Mouse (Mus musculus) adrenal gland, postnatal 14 days (tissue): Measurements from ENCODE around the gene Bmp2k. TPM values are rescaled to one million over a fixed set of nuclear protein-coding genes. Genes with fewer than 3 reads are reported as not detected.

Experiments
- DNase-seq: peaks from one replicate; pipeline ENCODE4 v3.0.0; 2021; ENCODE audit warnings: mixed read lengths
- long read RNA-seq, 2 experiments: library from polyadenylated mRNA; stranded (forward); transcript quantifications; one replicate each; pipeline ENCODE4 v2.0.0; 2021
- total RNA-seq: library from RNA; stranded (reverse); gene quantifications from 2 replicates; pipeline ENCODE4 v1.2.3, GENCODE M21; 2021

Gene Bmp2k
- total RNA-seq, result 31.6 and 31.9 TPM in 2 replicates
- long read RNA-seq, experiment 1, full-length matches to known transcripts, result 4 of 7 reads
- long read RNA-seq, experiment 1, partial matches to known transcripts, result 0 of 7 reads
- long read RNA-seq, experiment 1, other reads (novel, unspliced or antisense), result 3 of 7 reads
- long read RNA-seq, experiment 2, transcript Bmp2k-202 (14 exons, 3,244 nt), result major isoform, 6 of 9 reads
- long read RNA-seq, experiment 2, partial matches to known transcripts, result 1 of 9 reads
- long read RNA-seq, experiment 2, other reads (novel, unspliced or antisense), result 2 of 9 reads

GRCm38 (mm10) chr5:96997310-96997801 is at the start of gene Bmp2k:
Gene Bmp2k (plus strand): TSS chr5:96997689.
- DNase-seq, result peak; percentile 95

- DNase-seq, result no peak
Measured at GRCm38 (mm10) chr5:96948856-96949527, 48.5 kb upstream of the Bmp2k start.

GRCm38 (mm10) chr5:96949839-96950666 is 47.4 kb upstream of the Bmp2k start:
- no peak for DNase-seq

GRCm38 (mm10) chr5:96950667-96951492 is 46.6 kb upstream of the Bmp2k start:
- DNase-seq, result no peak

GRCm38 (mm10) chr5:96951493-96952105 is 45.9 kb upstream of the Bmp2k start:
- no peak for DNase-seq

- DNase-seq, result no peak
Measured at GRCm38 (mm10) chr5:96954040-96954439, 43.4 kb upstream of the Bmp2k start.

- no peak for DNase-seq
Measured at GRCm38 (mm10) chr5:96954466-96955027, 42.9 kb upstream of the Bmp2k start.

GRCm38 (mm10) chr5:96956926-96957325 is 40.6 kb upstream of the Bmp2k start:
- DNase-seq, result no peak

GRCm38 (mm10) chr5:96961122-96961521 is 36.4 kb upstream of the Bmp2k start:
- no peak for DNase-seq

- DNase-seq, result no peak
Measured at GRCm38 (mm10) chr5:96961852-96962251, 35.6 kb upstream of the Bmp2k start.

GRCm38 (mm10) chr5:96962252-96962933 is 35.1 kb upstream of the Bmp2k start:
- no peak for DNase-seq

- no peak for DNase-seq
Measured at GRCm38 (mm10) chr5:96962934-96963301, 34.6 kb upstream of the Bmp2k start.

GRCm38 (mm10) chr5:96964062-96965028 is 33.1 kb upstream of the Bmp2k start:
- no peak for DNase-seq

GRCm38 (mm10) chr5:96965029-96965403 is 32.5 kb upstream of the Bmp2k start:
- no peak for DNase-seq

- no peak for DNase-seq
Measured at GRCm38 (mm10) chr5:96965503-96965902, 32.0 kb upstream of the Bmp2k start.

GRCm38 (mm10) chr5:96968628-96969027 is 28.9 kb upstream of the Bmp2k start:
- no peak for DNase-seq

- DNase-seq, result no peak
Measured at GRCm38 (mm10) chr5:96969032-96969431, 28.5 kb upstream of the Bmp2k start.

- DNase-seq, result no peak
Measured at GRCm38 (mm10) chr5:96969705-96970471, 27.6 kb upstream of the Bmp2k start.

- no peak for DNase-seq
Measured at GRCm38 (mm10) chr5:96970472-96970848, 27.0 kb upstream of the Bmp2k start.
